Mouse (Mus musculus) erythroblast, embryonic 14.5 days (primary cell): Measurements from ENCODE around the gene Pam.

Experiments
- GATA1 ChIP-seq: IDR thresholded peaks from 2 replicates; pipeline ENCODE4 v1.6.1; 2012; ENCODE audit warnings: low read length, inconsistent platforms, mixed read lengths
- TAL1 ChIP-seq: IDR thresholded peaks from 3 replicates; pipeline ENCODE4 v1.6.1; 2012; ENCODE audit warnings: low read length, inconsistent platforms, mixed read lengths

DNA sequence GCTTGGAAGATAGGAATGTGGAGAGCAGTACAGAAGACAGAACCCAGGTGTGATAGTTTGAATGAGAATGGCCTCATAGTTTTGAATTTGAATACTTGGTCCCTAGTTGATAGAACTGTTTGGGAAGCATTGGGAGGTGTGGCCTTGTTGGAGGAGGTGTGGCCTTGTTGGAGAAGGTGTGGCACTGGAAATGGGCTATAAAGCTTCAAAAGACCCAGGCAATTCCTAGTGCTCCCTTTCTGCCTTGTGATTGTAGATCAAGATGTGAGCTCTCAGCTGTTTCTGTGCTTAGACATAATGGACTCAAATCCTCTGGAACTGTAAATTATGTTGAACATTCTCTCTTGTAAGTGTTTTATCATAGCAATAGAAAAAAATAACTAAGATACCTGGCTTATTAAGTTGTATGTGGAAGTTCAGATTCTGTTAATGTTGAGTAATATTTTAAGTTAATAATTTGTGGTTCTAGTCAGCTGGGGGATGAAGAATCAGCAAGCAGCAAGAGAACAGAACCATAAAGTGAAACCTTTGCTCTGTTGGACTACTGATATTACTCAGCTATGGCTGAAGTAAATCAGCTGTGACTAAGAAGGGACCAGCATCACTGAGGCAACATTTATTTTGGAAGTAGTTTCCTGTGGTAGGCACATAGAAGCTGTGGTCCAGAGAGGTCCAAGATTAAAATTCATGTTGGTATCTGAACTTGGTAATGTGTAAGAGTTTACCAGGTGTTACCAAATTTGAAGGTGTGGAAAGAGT lies 33.1 kb upstream of the Pam start:
- TF ChIP-seq GATA1 (no peak), TAL1 (no peak)
